Mouse (Mus musculus) adrenal gland, adult 8-10 months (tissue): ENCODE measurements at regions not wholly inside any gene's neighbourhood (a gene's known extent, or its start where the extent isn't known, plus 50 kb on each side); places are given as distances from the start of the nearest gene placed in this dataset.

ENCODE experiments used
- DNase-seq: peaks from one replicate; pipeline ENCODE4 v3.0.0; 2022

DNA sequence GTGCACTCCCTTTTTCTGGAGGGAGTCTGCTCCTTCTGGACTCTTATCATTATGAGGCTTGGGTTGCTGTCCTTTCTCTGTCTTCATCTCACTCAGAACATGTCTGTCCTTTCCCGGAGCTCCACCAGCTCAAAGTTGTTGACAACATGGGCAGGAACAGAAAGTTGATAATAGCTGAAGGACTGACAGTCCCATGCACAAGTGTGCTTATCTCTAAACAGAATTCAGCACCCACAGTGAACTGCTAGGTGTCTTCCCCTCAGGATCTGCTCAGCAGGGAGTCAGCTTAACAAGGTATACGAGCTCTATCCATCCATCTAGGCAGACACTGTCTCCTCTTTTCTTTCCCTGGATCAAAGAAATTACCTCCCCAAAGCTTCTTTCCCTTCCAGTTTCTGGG, 89.2 kb upstream of the Rab11fip2 start:
- DNase-seq: no peak

DNA sequence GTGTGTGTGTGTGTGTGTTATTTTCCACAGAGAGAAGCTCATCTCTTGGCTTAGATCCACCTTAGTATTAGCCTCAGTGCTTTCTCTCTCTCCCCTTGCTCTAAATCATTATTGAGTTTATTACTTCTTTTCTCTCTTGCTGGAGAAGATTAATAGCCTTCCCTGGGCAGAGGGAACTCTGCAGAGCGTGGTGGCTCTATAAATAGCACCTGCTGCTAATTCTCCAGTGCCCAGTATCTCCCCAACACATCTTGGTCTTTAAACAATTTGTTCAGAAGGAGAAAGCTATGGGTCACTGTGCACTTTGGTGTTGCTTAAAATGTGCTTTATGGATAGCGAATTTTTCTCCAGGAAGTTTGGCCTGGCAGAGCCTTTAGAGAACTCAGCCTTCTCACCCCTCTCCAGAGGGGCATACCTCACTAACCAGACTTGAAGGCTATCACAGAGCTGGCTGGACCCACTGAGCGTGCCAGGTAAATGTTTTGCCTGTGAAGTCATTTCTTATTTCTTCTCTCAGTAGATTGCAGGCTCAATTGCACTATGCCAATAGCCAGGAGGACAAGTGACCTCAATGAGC, 86.8 kb upstream of the Rab11fip2 start:
- no peak for DNase-seq

DNA sequence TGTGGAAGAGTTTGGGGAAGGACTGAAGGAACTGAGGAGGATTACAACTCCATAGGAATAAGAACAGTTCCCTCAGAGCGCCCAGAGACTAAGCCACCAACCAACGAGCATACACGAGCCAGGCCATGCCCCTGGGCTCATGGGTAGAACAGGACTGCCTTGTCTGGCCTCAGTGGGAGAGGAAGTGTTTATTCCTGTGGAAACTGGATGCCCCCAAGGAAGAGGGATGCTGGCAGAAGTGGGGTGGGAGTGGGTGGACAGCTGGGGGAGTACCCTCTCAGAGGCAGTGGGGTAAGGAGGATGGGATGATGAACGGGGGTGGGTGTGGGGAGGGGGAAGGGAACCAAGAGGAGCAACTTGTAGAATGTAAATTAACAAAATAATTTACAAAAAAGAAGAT, 86.3 kb upstream of the Rab11fip2 start:
- no peak for DNase-seq

DNA sequence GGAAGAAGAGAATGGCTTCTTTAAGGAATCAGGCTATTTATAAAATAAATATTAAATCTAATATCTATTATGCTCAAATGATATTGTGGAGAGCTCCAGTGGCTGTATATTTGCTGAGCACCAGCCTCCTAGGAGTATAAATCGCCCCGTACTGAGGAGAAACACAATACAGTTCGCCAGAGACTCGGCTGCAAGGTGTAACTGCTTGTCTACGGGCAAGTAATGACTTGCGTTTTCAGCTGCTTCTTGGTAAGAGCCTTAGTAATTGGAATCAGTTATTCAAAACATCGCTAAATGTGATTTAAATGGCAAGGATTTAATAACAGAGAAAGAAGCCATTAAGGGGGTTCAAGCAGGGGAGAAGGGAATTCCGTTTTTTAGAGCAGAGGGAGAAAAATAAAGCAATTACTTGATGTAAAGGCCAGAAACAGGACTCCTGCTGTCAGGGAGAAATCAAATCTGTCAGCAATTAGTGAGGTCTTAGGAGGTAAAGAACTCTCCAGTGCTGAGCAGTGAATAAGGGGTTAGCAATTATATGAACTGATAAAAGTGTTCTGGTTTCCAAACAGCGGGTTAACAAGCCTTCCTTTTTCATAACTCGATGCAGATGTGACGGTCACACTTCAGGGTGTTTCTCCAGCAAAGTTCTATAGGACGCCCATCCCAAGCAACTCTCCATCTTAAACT, 72.3 kb upstream of the Rab11fip2 start:
- no peak for DNase-seq

DNA sequence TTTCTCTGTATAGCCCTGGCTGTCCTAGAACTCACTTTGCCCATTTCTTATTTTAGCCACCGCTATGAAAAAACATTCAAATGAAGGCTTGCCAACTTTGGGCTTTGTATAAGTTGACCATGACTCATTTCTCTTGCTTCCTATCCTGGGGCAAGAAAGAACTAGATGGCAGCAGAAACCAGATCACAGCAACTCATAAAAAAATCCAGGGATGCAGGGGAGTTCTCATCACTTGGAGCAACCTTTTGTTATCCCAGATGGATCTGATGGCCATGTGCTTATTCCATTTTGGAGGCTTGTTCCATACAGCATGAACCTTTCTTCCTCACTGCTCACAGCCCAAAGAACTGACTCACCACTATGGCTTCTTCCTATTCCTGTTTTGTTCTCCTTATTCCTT, 52.1 kb upstream of the Rab11fip2 start:
- no peak for DNase-seq
